Mouse (Mus musculus): ENCODE results near the gene Plekhg5. TPM values are rescaled to one million over a fixed set of nuclear protein-coding genes. Genes with fewer than 3 reads are reported as not detected.

The Plekhg5 gene
- total RNA-seq, 1 experiment from 2014 or later: 16.9 TPM

DNA sequence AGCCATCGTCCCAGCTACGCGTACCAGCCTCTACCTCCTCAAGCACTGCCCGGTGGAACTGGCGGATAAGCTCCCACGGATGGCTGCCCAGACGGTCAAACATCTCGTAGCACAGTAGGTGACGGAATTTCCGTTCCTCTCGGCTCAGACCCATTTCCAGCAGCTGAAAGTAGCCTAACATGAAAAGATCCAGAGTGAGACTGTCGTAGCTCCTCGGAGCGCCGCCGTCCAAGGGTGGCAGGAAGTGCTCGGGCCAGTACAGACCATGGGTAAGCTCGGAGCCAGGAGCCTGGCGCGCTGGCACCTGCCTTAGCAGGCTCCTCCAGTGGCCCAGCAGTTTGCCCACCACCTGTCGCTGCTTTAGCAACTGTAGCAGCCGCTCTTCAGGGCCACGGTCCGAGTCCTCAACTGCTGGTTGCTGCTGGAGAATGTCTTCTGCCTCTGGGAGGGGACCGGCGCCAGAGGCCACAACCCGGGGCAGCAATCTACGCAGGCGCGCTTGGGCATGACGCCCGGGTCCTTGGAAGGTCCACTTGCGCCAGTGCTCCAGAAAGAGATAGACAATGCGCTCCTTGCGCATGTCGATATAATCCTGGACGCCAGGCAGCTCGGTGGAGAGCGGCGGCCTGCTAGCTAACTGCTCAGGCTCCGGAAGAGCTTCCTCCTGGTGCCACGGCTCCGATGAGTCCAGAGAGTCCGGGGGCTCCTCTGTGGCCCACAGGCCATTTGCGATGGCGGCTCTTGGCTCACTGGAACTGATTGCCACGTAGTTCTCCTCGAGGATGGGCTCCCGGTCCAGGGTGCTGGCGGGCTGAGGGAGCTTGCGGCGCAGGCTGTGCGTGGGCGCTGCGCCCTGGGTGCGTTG lies 53.1 kb downstream of the Plekhg5 start:
- peak; percentile 78 for DNase-seq

DNA sequence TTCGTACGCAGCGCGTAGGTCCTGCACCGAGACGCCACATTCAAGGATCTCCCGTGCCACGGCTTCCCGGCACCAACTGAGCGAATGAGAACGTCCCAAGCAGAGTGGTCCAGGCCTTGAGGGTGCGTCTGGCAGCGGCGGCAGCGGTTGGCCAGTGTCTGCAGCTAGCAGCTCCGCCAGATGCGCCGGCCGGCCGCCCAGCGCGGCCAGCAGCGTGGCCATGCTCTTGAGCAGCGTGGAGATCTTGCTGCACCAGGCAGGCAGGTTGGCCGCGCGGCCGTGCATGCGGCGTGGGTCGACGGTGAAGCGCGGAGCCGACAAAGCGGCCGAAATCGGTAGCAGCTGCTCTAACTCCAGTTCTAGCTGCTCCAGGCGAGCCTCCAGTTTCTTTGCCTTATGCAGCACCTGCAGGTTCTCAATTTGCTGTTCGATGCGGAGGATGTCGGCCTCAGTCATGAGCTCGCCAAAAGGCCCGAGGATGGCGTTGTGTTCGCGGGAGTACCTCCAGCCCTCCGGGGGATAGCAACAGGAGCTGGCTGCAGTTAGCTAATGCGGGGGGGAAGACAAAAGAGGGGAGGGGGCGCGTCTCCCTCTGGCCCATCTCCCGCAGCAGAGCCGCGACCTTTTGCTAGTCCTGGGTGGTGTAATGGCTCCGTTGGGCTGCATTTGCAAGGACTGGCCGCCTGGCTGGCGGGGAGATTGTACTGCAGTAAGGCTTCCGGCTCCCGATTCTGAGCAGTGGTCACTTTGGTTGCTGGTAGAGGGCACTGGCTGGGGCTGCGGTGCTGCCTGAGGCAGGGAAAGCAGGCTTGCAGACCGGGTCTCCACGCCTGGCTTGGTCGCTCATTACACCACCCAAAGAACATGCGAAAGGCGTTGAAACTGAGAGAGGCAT lies 54.0 kb downstream of the Plekhg5 start:
- DNase-seq: no peak

DNA sequence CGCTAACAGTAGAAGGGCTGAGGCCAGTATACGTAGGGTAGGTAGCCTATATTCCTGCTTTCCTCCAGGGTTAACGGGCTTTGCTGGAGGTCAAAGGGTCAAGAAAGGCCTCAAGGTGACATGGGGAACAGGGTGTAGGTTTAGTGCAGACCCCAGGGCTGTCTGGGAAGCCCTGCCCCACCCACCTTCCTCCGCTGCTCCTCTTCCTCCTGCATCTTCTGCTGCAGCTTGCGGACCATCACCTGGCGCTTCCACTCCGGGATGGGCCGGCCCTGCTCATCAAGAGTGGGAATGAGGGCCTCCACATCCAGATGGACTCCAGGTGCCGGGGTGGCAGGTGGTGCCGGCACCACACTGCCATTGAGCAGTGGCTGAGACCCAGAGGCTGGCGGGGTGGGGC lies 55.6 kb downstream of the Plekhg5 start:
- DNase-seq: no peak

DNA sequence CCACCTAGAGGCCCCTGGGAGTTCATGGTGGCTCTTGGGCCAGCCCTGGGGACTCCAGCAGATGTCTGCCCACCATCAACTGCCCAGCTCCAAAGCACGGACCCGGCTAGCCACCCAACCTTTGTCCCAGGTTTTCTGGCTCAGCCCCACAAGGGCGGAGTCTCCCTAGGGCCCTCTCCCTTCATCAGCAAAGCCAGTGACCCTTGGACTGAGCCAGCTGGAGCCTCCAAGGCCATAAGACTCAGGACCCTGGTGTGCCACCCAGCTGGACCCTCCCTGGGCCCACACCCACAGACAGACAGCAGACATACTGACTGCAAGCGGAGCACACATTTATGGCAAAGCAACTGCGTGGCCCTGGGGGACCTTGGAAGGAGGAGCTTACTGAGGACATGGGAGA lies 56.5 kb downstream of the Plekhg5 start:
- no peak for DNase-seq

DNA sequence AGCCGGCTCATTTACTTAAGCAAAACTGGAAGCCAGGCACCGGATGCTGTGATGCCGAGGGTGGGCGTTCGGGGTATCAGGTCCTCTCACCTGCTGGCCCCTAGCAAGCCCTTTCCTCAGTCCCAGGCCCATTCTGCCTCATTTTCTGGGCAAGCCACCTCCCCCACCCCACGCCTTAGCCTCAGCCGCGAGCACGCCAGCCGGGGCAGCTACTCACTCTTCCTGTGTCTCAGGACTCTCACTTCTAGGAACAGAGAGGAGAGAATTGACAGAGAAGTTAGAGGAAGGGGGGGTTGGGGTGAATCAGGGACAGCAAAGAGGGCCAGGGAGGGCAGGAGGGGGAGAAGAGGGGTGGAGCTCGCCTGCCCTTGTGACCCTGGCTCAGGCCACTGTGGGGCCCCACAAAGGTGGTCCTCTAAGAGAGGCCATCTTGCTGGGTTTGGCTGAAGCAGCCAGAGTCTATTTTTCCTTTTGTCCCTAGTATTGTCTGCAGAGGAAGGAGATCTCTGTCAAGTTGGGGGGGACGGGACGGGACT lies 57.2 kb downstream of the Plekhg5 start:
- DNase-seq: no peak

DNA sequence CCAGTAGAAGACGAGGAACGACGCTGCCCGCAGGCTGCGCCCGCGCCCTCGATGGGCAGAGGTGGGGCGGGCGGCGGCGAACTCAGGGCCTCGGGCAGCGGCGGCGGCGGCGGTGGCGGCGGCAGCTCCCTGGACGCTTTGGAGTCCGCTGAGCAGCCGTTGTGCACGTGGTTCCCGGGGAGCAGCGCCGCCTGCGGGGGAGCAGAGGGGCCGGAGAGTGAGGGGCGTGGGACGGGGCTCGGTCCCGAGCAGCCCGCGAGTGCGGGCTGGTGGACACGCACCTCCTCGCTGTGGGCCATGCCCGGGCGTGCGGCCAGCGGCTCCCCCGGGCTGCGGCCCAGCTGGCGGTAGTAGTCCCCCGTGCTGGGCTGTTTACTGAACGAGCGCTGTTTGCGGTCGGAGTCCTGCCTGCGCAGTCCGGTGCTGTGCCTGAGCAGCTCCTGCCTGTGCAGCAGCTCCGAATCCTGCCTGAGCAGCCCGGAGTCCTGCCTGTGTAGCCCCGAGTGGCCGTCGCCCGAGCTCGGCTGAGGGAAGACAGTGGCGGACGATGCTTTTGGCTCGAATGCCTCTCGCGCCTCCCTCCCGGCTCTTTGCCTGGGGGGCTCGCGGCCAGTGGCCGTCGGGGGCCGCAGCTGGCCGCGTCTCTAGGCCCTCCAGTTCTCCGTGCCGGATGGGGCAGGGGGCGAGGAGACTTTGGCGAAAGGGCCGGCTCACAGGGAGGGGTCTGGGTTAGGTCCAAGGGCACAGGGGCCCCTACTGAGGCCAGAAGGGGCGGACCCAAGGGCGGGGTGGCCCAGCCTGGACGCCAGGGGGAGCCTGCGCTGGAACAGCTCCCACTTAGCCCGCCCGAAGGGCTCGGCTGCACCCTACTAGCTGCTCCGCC lies 58.7 kb downstream of the Plekhg5 start:
- DNase-seq: peak; percentile 78

DNA sequence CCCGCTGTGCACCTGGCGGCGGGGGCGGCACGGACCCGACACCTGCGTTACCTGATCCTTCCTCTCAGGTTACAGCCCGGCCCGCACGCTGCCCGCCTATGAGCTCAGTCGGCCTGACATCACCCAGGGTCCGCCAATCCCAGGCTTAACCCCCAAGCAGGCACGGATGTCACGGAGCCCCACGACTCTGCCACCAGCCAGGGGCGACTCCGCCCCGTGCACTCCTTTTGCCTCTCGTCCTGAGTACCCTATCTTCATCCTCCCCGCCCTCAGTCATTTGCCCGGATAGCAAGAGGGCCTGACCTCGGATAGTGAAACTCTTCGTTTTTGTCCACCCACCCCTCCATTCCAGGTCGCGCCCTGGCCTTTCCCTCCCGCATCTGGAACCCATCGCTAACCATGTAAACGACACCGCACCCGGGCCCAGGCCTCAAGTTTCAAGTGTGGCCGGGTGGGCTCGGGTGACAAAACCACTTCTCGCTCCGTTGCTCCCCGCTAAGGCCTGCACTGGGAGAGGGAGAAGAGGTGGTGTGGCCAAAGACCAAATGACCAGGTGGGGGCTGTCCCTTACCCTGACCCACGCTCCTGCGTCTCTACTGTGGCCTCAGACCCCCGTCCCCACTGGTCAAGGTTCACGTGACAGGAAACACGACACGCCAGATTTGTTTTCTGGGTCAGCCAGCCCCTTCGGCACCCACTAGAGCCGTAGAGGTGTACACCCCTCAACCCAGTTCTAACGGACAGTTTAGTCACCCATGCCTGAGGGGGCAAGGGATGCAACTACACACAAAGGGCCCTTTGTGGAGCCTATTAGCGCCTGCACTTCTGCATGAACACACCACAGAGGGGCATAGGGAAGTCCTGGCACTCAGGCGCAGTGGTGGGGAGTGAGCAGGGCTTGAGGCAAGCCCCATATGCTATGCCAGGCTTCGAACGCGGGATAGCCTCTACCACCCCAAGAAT lies 59.8 kb downstream of the Plekhg5 start:
- DNase-seq: no peak

DNA sequence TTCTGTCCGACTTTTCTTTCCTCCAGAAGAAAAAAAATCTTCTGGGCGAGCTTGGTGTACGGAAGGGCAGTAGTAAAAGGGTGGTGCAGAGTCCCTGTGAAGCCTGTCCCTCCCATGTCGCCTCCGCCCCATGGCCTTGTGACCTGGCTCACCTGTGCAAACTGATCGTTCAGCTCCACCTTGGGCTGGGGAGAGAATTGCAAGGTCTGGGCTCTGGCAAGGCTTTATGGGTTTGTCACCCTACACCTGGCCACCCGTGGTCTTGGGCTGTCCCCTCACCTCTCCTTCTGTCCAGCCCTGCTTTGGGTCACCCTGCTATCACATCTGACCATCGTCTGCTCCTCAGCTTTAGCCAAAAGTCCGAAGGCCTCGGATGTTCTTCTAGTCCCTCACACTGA lies 60.5 kb downstream of the Plekhg5 start:
- no peak for DNase-seq

DNA sequence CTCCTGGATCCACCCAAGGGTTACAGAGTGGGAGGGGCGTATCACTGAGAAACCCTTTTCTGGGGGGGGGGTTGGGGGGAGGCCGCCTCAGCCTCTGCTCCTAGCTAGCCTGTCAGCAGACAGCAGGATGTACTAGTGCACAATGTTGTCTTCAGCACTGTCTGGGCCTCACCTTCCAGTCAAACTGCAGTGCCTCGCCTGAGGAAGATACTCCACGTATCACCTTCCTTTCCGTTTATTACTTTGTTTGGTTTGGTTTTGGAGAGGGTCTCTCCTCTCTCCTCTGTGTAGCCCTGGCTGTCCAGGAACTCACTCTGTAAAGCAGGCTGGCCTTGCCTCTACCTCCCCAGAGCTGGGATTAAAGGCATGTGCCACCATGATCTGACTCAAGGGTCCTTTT lies 60.9 kb downstream of the Plekhg5 start:
- DNase-seq: no peak

DNA sequence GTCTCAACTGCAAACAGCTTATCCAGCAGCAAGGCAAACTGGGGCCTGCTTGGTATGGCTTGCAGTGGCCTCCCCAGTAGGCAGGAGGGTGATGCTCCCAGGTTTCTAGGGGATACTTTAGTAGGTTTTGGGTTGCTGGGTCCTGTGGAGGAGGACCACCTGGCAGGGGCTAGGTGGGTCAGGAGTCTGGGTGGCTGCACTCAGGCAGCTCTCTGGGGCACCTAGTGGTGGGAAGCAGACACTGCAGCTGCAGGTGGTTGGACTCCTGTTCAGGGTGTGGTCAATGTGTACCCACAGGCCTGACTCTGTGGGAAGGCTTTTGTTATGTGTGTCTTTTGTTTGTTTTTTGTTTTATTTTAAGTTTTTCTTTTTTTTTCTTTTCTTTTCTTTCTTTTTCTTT lies 62.2 kb downstream of the Plekhg5 start:
- DNase-seq: peak; percentile 67

DNA sequence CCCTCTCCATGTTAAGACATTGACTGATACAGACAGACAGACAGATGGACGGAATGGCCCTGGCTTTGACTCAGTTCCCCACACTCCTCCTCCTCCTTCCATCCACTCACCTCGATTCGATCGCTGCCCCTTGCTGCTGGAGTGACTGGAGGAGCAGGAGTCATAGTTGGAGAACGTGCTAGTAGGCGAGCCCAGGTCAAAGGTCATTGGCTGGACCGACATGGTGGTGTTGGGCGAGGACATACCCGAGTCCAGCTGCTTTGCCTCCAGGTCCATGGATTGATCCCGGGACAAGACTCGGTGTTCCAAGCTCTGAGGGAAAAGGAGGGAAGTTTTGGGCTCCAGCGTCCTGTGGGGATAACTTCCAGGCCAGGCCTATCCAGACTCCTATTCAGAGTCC lies 63.1 kb downstream of the Plekhg5 start:
- no peak for DNase-seq

DNA sequence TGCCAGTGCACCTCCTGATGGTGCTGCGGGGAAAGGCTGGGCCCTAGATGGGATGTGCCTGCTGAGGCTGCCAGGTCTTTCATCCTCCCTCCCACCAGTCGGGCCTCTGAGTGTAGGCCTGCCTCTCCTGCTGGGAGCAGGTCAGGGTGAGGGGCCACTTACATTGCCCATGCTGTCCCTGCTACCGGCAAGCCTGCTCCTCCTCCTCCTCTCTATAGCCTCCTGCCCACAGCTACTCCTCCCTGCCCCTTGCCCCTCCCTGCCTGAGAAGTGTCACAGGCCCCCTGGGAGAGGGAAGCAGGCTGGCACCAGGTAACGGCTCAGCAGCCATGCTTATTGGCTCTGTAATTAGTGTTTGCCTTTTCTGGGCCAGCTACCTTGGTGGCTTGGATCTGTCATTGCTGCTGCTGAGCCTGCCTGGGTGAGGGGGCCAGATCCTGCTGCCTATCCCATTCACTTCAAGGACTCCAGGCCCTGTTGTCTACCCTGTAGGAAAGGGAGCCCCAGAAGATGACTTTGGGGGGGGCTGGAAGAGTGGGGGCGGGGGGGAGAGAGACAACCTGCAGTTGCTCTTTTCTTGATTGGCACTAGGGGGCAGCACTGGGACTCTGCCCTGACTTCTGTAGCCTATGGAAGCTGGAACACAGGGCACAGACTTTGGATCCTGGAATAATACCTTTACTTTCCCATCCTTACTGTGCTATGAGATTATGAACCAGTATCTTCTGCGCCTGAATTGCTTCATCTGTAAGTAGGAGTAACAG lies 64.0 kb downstream of the Plekhg5 start:
- DNase-seq: peak; percentile 45

DNA sequence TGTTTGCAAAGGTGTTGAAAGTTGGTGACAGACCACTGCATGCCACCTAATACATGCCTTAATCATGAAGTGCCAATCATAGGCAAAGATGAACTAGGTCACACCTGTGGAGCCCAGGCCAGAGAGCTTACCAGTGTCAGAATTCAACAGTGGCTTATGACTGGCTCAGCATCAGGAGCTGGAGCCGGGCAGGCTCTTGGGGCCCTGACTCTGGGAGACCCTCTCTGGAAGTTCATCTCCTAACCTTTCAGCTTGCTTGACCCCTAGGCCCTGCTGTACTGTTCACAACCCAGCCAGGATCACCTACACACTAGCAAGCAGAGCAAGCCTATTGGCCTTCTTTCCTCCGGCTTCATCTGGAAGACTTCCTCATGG lies 64.6 kb downstream of the Plekhg5 start:
- DNase-seq: no peak

DNA sequence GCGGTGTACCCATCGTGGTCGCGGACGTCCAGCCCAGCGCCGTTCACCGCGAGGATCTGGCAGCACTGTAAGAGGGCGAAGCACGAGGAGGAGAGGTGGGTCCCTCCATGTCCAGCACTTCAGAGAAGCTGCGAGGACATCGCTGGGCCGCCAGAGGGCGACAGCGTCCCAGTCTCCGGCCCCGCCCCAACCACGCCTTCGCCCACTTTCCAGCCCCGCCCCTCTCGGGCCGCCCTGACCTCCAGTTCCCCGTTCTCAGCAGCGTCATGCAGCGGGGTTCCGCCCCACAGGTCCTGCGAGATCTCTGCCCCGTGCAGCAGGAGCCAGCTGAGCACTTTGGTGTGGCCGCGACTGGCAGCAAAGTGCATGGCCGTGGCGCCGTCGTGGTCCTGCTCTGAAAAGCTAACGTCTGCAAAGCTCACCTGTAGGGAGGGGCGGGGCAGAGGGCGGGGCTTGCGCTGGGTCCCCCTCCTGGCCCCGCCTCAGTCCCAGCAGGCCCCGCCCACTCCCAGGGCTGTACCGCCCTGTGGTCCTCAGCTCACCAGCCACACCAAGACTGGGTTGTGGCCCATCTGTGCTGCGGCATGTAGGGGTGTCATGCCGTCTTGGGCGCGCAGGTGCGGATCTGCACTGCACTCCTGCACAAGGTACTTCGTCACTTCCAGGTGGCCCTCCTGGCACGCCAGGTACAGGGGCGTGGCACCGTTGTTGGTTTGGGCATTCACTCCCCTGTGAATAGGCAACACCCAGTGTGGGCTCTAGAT lies 66.4 kb downstream of the Plekhg5 start:
- peak; percentile 97 for DNase-seq

DNA sequence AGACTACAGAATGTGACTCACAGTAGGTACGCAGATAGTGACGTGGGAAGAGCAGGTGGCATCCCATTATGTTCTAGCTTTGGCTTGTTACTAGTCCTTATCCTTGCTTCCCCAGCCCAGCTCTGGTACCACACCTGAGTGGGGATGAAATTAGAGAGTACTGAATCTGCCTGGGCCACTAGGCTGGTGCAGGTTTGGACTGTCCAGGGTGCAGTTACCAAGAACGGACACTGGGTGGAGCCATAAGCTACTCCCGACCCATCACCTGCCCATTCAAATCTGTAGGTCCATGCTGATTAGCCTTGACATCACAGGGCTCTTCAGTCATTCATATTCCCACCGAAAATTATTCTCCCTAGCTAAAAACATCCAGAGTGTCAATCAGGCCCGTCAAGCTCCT lies 68.1 kb downstream of the Plekhg5 start:
- peak; percentile 61 for DNase-seq

DNA sequence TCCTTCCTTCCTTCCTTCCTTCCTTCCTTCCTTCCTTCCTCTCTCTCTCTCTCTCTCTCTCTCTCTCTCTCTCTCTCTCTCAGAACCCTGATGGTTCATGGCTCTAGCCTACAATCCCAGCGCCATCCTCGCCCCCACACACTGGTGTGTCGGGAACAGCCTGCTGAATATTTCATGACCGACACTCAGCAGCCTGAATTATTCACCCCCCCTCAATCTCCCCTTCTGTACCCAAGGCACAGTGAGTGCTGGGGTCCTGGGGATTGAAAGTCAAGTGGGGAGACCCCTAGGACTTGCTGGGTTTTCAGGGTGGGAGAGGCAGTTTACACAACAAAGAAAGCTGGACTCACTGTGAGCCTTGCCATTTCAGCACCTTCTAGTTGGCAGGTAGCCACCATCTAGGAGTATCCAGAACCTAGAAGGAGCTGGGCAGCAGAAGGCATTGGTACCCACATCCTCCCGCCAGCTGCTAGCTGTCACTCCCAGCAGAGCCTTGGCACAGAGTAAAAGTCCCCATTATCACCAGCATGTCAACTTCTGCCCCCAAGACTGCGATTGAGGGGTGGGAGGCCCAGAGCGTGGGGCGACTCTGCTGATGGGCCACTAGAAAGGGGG lies 69.3 kb downstream of the Plekhg5 start:
- no peak for DNase-seq

DNA sequence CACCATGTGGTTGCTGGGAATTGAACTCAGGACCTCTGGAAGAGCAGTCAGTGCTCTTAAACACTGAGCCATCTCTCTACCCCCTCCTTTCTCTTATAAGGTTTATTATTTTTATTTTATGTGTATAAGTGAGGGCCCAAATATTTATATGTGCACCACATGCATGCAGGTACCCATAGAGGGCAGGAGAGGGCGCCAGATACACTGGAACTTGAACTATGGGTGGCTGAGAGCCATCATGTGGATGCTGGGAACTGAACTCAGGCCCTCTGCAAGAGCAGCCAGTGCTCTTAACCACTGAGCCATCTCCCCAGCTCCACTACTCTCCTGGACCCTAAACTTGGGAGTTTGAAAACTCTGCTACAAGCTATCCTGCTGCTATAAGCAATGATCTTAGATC lies 71.3 kb downstream of the Plekhg5 start:
- DNase-seq: no peak

DNA sequence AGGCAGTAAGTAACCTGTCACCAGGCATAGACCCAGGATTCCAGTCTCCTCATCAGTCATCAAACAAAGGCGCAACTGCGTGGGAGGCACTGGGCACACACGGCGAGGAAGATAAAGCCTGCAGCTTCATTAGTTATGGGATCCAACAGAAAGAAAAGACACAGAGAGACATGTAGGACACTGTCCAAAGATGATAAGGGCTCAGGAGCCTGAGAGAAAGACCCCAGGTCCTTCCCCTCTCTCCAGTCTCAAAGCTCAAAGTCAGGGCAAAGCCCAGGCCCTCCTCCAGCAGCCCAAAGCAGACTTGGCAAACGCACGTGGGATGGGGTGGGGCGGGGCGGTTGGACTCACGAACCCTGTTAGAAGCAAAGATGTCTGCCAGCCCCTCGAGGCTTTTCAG lies 73.2 kb downstream of the Plekhg5 start:
- DNase-seq: no peak
